Mouse (Mus musculus): ENCODE results near the gene Rnf103.
"Not testable (repeated sequence)": the region's sequence is repeated elsewhere in the genome, so short reads cannot be mapped to it uniquely, and the experiment has no call there.

Rnf103 gene

GRCm38 (mm10) chr6:71493675-71494340 lies at the start of gene Rnf103:
Gene Rnf103 (plus strand): TSS chr6:71493894.
- peak; percentile 73 to 82 for DNase-seq (ENCODE audit: low spot score in 2 of 2)

GRCm38 (mm10) chr6:71444756-71445155 lies 48.9 kb upstream of the Rnf103 start:
- DNase-seq (ENCODE audit: low spot score in 2 of 2) = no peak

GRCm38 (mm10) chr6:71445560-71445959 lies 48.1 kb upstream of the Rnf103 start:
- no peak for DNase-seq (ENCODE audit: low spot score in 2 of 2)

- DNase-seq (ENCODE audit: low spot score in 2 of 2) = no peak
These were observed 40.9 kb upstream of the Rnf103 start for GRCm38 (mm10) chr6:71452792-71453191.

- not testable (repeated sequence) for DNase-seq (ENCODE audit: low spot score in 2 of 2)
These were observed 39.5 kb upstream of the Rnf103 start for GRCm38 (mm10) chr6:71453983-71454739.

- no peak for DNase-seq (ENCODE audit: low spot score in 2 of 2)
These were observed 35.6 kb upstream of the Rnf103 start for GRCm38 (mm10) chr6:71457956-71458608.

- no peak for DNase-seq (ENCODE audit: low spot score in 2 of 2)
These were observed 28.5 kb upstream of the Rnf103 start for GRCm38 (mm10) chr6:71465146-71465545.

- DNase-seq (ENCODE audit: low spot score in 2 of 2) = no peak
These were observed 25.9 kb upstream of the Rnf103 start for GRCm38 (mm10) chr6:71467766-71468165.

- DNase-seq (ENCODE audit: low spot score in 2 of 2) = no peak
These were observed 24.4 kb upstream of the Rnf103 start for GRCm38 (mm10) chr6:71469291-71469690.

- DNase-seq (ENCODE audit: low spot score in 2 of 2) = no peak
These were observed 21.7 kb upstream of the Rnf103 start for GRCm38 (mm10) chr6:71471830-71472520.

GRCm38 (mm10) chr6:71472786-71473185 lies 20.9 kb upstream of the Rnf103 start:
- DNase-seq (ENCODE audit: low spot score in 2 of 2) = no peak

- DNase-seq (ENCODE audit: low spot score in 2 of 2) = no peak
These were observed 18.1 kb upstream of the Rnf103 start for GRCm38 (mm10) chr6:71475604-71476003.

- no peak for DNase-seq (ENCODE audit: low spot score in 2 of 2)
These were observed 16.9 kb upstream of the Rnf103 start for GRCm38 (mm10) chr6:71476783-71477182.

GRCm38 (mm10) chr6:71478816-71479568 lies 14.7 kb upstream of the Rnf103 start:
- not testable (repeated sequence) for DNase-seq (ENCODE audit: low spot score in 2 of 2)

- not testable (repeated sequence) for DNase-seq (ENCODE audit: low spot score in 2 of 2)
These were observed 14.1 kb upstream of the Rnf103 start for GRCm38 (mm10) chr6:71479588-71479987.

GRCm38 (mm10) chr6:71480136-71480535 lies 13.6 kb upstream of the Rnf103 start:
- no peak for DNase-seq (ENCODE audit: low spot score in 2 of 2)

- DNase-seq (ENCODE audit: low spot score in 2 of 2) = no peak
These were observed 12.6 kb upstream of the Rnf103 start for GRCm38 (mm10) chr6:71481136-71481535.

GRCm38 (mm10) chr6:71485246-71485645 lies 8.4 kb upstream of the Rnf103 start:
- DNase-seq (ENCODE audit: low spot score in 2 of 2) = no peak

- DNase-seq (ENCODE audit: low spot score in 2 of 2) = no peak
These were observed 7.5 kb upstream of the Rnf103 start for GRCm38 (mm10) chr6:71486226-71486625.

GRCm38 (mm10) chr6:71486867-71487266 lies 6.8 kb upstream of the Rnf103 start:
- DNase-seq (ENCODE audit: low spot score in 2 of 2) = no peak

GRCm38 (mm10) chr6:71487966-71488365 lies 5.7 kb upstream of the Rnf103 start:
- DNase-seq (ENCODE audit: low spot score in 2 of 2) = no peak
